Mouse (Mus musculus) forebrain, embryonic 12.5 days (tissue): ENCODE data around the gene Rftn1. TPM values are rescaled to one million over a fixed set of nuclear protein-coding genes. Genes with fewer than 3 reads are reported as not detected.

Source experiments
- ATAC-seq: fragments of 200-750 bp; cut with Nextera tagmentation; 2 replicates; pipeline ENCODE4 v1.8.0; 2017; ENCODE audit warnings: moderate TSS enrichment; ENCODE audit not compliant: low FRiP score
- H3K27ac ChIP-seq: fragments of 300-500 bp; sonication (generic); 2 replicates; pipeline ENCODE4 v1.5.1; 2016; ENCODE audit warnings: mild to moderate bottlenecking
- H3K27me3 ChIP-seq: fragments of 300-500 bp; sonication (generic); 2 replicates; pipeline ENCODE4 v1.6.1; 2016; ENCODE audit warnings: mild to moderate bottlenecking
- H3K36me3 ChIP-seq: fragments of 300-500 bp; sonication (generic); replicated peaks from 2 replicates; pipeline ENCODE4 v1.6.1; 2016; ENCODE audit warnings: mild to moderate bottlenecking
- H3K4me1 ChIP-seq: fragments of 300-500 bp; sonication (generic); 2 replicates; pipeline ENCODE4 v1.6.1; 2016
- H3K4me2 ChIP-seq: fragments of 300-500 bp; sonication (generic); 2 replicates; pipeline ENCODE4 v1.6.1; 2016; ENCODE audit warnings: mild to moderate bottlenecking, moderate library complexity
- H3K4me3 ChIP-seq: fragments of 300-500 bp; sonication (generic); replicated peaks from 2 replicates; pipeline ENCODE4 v1.5.1; 2016; ENCODE audit warnings: mild to moderate bottlenecking
- H3K9ac ChIP-seq: fragments of 300-500 bp; sonication (generic); 2 replicates; pipeline ENCODE4 v1.6.1; 2016; ENCODE audit warnings: mild to moderate bottlenecking
- H3K9me3 ChIP-seq: fragments of 300-500 bp; sonication (generic); 2 replicates; pipeline ENCODE4 v1.6.1; 2016
- WGBS: fragments of 180-500 bp; shearing (Covaris S2); methylation state at CpG from one replicate; pipeline ENCODE4 v1.1.7; 2016; 5-methylcytosine and 5-hydroxymethylcytosine counted together
- polyA plus RNA-seq: library from polyadenylated mRNA; unstranded; fragments of >200 nt; fragmentation: Nextera tagmentation; extraction: Ambion mirVana; gene quantifications from 2 replicates; pipeline ENCODE4 v1.2.1, GENCODE M21; 2016

Gene Rftn1
- polyA plus RNA-seq, 1 experiment from 2014 or later = 13.4 TPM

GRCm38 (mm10) chr17:49989583-49989982 lies 200.9 kb downstream of the Rftn1 start:
- Histone ChIP-seq H3K4me3 (no peak overlapping the region), H3K4me1 (peaks cover 6% of the 10 kb centered on the region; the same call in 1 of the 2 replicates), H3K9me3 (no peaks in the 10 kb centered on the region), H3K27me3 (0 out of 2 replicates have a peak, but pooled peaks cover 3% of the 10 kb centered on the region), H3K36me3 (no peaks in the 10 kb centered on the region), H3K27ac (no peak overlapping the region), H3K9ac (no peak overlapping the region), H3K4me2 (no peak overlapping the region)
- ATAC-seq = peak; percentile 67
- 38% methylated on average over 8 of the region's 8 CpGs for WGBS

- no peak for ATAC-seq
Measured at GRCm38 (mm10) chr17:49987095-49987494, 203.4 kb downstream of the Rftn1 start.

GRCm38 (mm10) chr17:49983478-49983877 lies 207.0 kb downstream of the Rftn1 start:
- H3K4me2 ChIP-seq = no peak overlapping the region
- no peak for ATAC-seq
- H3K9me3 ChIP-seq = peaks cover 8% of the 10 kb centered on the region
- H3K36me3 ChIP-seq = no peaks in the 10 kb centered on the region
- no peaks in the 10 kb centered on the region for H3K4me1 ChIP-seq
- no peak overlapping the region for H3K9ac ChIP-seq
- WGBS = 86% methylated on average over 5 of the region's 5 CpGs
- H3K27ac ChIP-seq = no peak overlapping the region
- no peak overlapping the region for H3K4me3 ChIP-seq
- 0 out of 2 replicates have a peak, but pooled peaks cover 3% of the 10 kb centered on the region for H3K27me3 ChIP-seq

More at GRCm38 (mm10) chr17:49987095-49987494, 203.4 kb downstream of the Rftn1 start:
- Histone ChIP-seq H3K9ac (no peak overlapping the region), H3K4me3 (no peak overlapping the region), H3K4me2 (no peak overlapping the region), H3K9me3 (no peaks in the 10 kb centered on the region), H3K27me3 (0 out of 2 replicates have a peak, but pooled peaks cover 3% of the 10 kb centered on the region), H3K4me1 (peaks cover 6% of the 10 kb centered on the region; the same call in 1 of the 2 replicates), H3K36me3 (no peaks in the 10 kb centered on the region), H3K27ac (no peak overlapping the region)
- 93% methylated on average over 6 of the region's 6 CpGs for WGBS

- Histone ChIP-seq H3K27me3 (0 out of 2 replicates have a peak, but pooled peaks cover 3% of the 10 kb centered on the region), H3K4me3 (no peak overlapping the region), H3K4me2 (no peak overlapping the region), H3K4me1 (no peaks in the 10 kb centered on the region), H3K9ac (no peak overlapping the region), H3K9me3 (peaks cover 8% of the 10 kb centered on the region), H3K36me3 (no peaks in the 10 kb centered on the region), H3K27ac (no peak overlapping the region)
- no peak for ATAC-seq
- 88% methylated on average over 6 of the region's 6 CpGs for WGBS
Measured at GRCm38 (mm10) chr17:49982611-49983390, 207.7 kb downstream of the Rftn1 start.

GRCm38 (mm10) chr17:49981591-49981990 lies 208.9 kb downstream of the Rftn1 start:
- Histone ChIP-seq H3K9me3 (peaks cover 8% of the 10 kb centered on the region), H3K9ac (no peak overlapping the region), H3K36me3 (no peaks in the 10 kb centered on the region), H3K27me3 (0 out of 2 replicates have a peak, but pooled peaks cover 3% of the 10 kb centered on the region), H3K27ac (no peak overlapping the region), H3K4me2 (no peak overlapping the region), H3K4me3 (no peak overlapping the region), H3K4me1 (no peaks in the 10 kb centered on the region)
- 79% methylated on average over 4 of the region's 4 CpGs for WGBS
- no peak for ATAC-seq

- H3K36me3 ChIP-seq = no peaks in the 10 kb centered on the region
- WGBS = 89% methylated on average over 4 of the region's 4 CpGs
- H3K4me2 ChIP-seq = no peak overlapping the region
- ATAC-seq = no peak
- H3K4me1 ChIP-seq = no peaks in the 10 kb centered on the region
- H3K9ac ChIP-seq = no peak overlapping the region
- H3K27ac ChIP-seq = no peak overlapping the region
- H3K9me3 ChIP-seq = peaks cover 8% of the 10 kb centered on the region
- H3K27me3 ChIP-seq = no peaks in the 10 kb centered on the region
- no peak overlapping the region for H3K4me3 ChIP-seq
Measured at GRCm38 (mm10) chr17:49979761-49980285, 210.7 kb downstream of the Rftn1 start.

- no peaks in the 10 kb centered on the region for H3K4me1 ChIP-seq
- H3K27ac ChIP-seq = 0 out of 2 replicates have a peak overlapping the region, but pooled peaks have one; percentile 25
- peaks cover 8% of the 10 kb centered on the region for H3K9me3 ChIP-seq
- H3K4me2 ChIP-seq = no peak overlapping the region
- H3K36me3 ChIP-seq = no peaks in the 10 kb centered on the region
- H3K9ac ChIP-seq = no peak overlapping the region
- no peaks in the 10 kb centered on the region for H3K27me3 ChIP-seq
- no peak overlapping the region for H3K4me3 ChIP-seq
- no peak for ATAC-seq
- WGBS = 66% methylated on average over 3 of the region's 3 CpGs
Measured at GRCm38 (mm10) chr17:49977424-49977790, 213.1 kb downstream of the Rftn1 start.

GRCm38 (mm10) chr17:49976678-49977423 lies 213.6 kb downstream of the Rftn1 start:
- no peak overlapping the region for H3K9ac ChIP-seq
- WGBS = 52% methylated on average over 4 of the region's 4 CpGs
- H3K27me3 ChIP-seq = no peaks in the 10 kb centered on the region
- ATAC-seq = no peak
- 0 out of 2 replicates have a peak overlapping the region, but pooled peaks have one; percentile 25 for H3K27ac ChIP-seq
- peaks cover 8% of the 10 kb centered on the region for H3K9me3 ChIP-seq
- H3K36me3 ChIP-seq = no peaks in the 10 kb centered on the region
- H3K4me2 ChIP-seq = no peak overlapping the region
- no peak overlapping the region for H3K4me3 ChIP-seq
- H3K4me1 ChIP-seq = no peaks in the 10 kb centered on the region

GRCm38 (mm10) chr17:49975481-49975880 lies 215.0 kb downstream of the Rftn1 start:
- Histone ChIP-seq H3K27me3 (no peaks in the 10 kb centered on the region), H3K4me1 (no peaks in the 10 kb centered on the region), H3K27ac (no peak overlapping the region), H3K9ac (no peak overlapping the region), H3K9me3 (peaks cover 8% of the 10 kb centered on the region), H3K36me3 (no peaks in the 10 kb centered on the region), H3K4me2 (no peak overlapping the region), H3K4me3 (no peak overlapping the region)
- no peak for ATAC-seq
- 80% methylated on average over 7 of the region's 7 CpGs for WGBS

GRCm38 (mm10) chr17:49974996-49975395 lies 215.5 kb downstream of the Rftn1 start:
- 85% methylated on average over 6 of the region's 6 CpGs for WGBS
- Histone ChIP-seq H3K27me3 (no peaks in the 10 kb centered on the region), H3K4me2 (no peak overlapping the region), H3K27ac (no peak overlapping the region), H3K4me1 (no peaks in the 10 kb centered on the region), H3K9ac (no peak overlapping the region), H3K9me3 (peaks cover 8% of the 10 kb centered on the region; the same call in 1 of the 2 replicates), H3K36me3 (no peaks in the 10 kb centered on the region), H3K4me3 (no peak overlapping the region)
- no peak for ATAC-seq

- ATAC-seq = no peak
- no peak overlapping the region for H3K27ac ChIP-seq
- no peak overlapping the region for H3K4me3 ChIP-seq
- H3K9ac ChIP-seq = no peak overlapping the region
- H3K4me2 ChIP-seq = no peak overlapping the region
- H3K9me3 ChIP-seq = 0 out of 2 replicates have a peak, but pooled peaks cover 7% of the 10 kb centered on the region
- H3K4me1 ChIP-seq = no peaks in the 10 kb centered on the region
- H3K36me3 ChIP-seq = no peaks in the 10 kb centered on the region
- WGBS = 88% methylated on average over 1 of the region's 1 CpGs
- peaks cover 4% of the 10 kb centered on the region; the same call in 1 of the 2 replicates for H3K27me3 ChIP-seq
Measured at GRCm38 (mm10) chr17:49972164-49972563, 218.3 kb downstream of the Rftn1 start.

- Histone ChIP-seq H3K27me3 (peaks cover 4% of the 10 kb centered on the region; the same call in 1 of the 2 replicates), H3K9me3 (0 out of 2 replicates have a peak, but pooled peaks cover 7% of the 10 kb centered on the region), H3K4me2 (no peak overlapping the region), H3K4me3 (no peak overlapping the region), H3K4me1 (no peaks in the 10 kb centered on the region; the same call in 1 of the 2 replicates), H3K27ac (no peak overlapping the region), H3K9ac (no peak overlapping the region), H3K36me3 (no peaks in the 10 kb centered on the region)
- ATAC-seq = no peak
Measured at GRCm38 (mm10) chr17:49971057-49971456, 219.4 kb downstream of the Rftn1 start.
